Mouse (Mus musculus) hindbrain, embryonic 10.5 days (tissue): ENCODE measurements around the gene Gm8108. TPM values are rescaled to one million over a fixed set of nuclear protein-coding genes. Genes with fewer than 3 reads are reported as not detected.
"Not testable (repeated sequence)": the region's sequence is repeated elsewhere in the genome, so short reads cannot be mapped to it uniquely, and the experiment has no call there.

Source experiments
- DNase-seq: peaks from one replicate; pipeline ENCODE4 v3.0.0-alpha.2; 2017; ENCODE audit warnings: low spot score
- H3K27ac ChIP-seq: fragments of 300-500 bp; sonication (generic); 2 replicates; pipeline ENCODE4 v1.5.1; 2016; ENCODE audit warnings: mild to moderate bottlenecking, moderate library complexity
- H3K27me3 ChIP-seq: fragments of 300-500 bp; sonication (generic); 2 replicates; pipeline ENCODE4 v1.6.1; 2016; ENCODE audit warnings: mild to moderate bottlenecking; ENCODE audit not compliant: poor library complexity, insufficient read depth, severe bottlenecking
- H3K36me3 ChIP-seq: fragments of 300-500 bp; sonication (generic); 2 replicates; pipeline ENCODE4 v1.6.1; 2016; ENCODE audit warnings: mild to moderate bottlenecking, moderate library complexity
- H3K4me1 ChIP-seq: fragments of 300-500 bp; sonication (generic); replicated peaks from 2 replicates; pipeline ENCODE4 v1.6.1; 2016; ENCODE audit warnings: mild to moderate bottlenecking
- H3K4me3 ChIP-seq: fragments of 300-500 bp; sonication (generic); 2 replicates; pipeline ENCODE4 v1.5.1; 2016; ENCODE audit warnings: mild to moderate bottlenecking, moderate library complexity
- H3K9me3 ChIP-seq: fragments of 300-500 bp; sonication (generic); 2 replicates; pipeline ENCODE4 v1.6.1; 2016; ENCODE audit warnings: mild to moderate bottlenecking, moderate library complexity
- WGBS: fragments of 180-500 bp; shearing (Covaris S2); methylation state at CpG from one replicate; pipeline ENCODE4 v1.1.7; 2016; 5-methylcytosine and 5-hydroxymethylcytosine counted together
- polyA plus RNA-seq: library from polyadenylated mRNA; unstranded; fragments of >200 nt; fragmentation: Nextera tagmentation; extraction: Ambion mirVana; gene quantifications from 2 replicates; pipeline ENCODE4 v1.2.1, GENCODE M21; 2016

Gm8108 gene
- not detected in 2 replicates for polyA plus RNA-seq

GRCm38 (mm10) chr14:4110426-4110825, at the start of gene Gm8108:
Gene Gm8108, plus strand, starts transcription at chr14:4110526.
- peak within 1 kb of the TSS; percentile 49 for H3K4me3 ChIP-seq
- 3% methylated on average over 35 of the region's 37 CpGs for WGBS
- H3K27ac ChIP-seq, H3K27me3 ChIP-seq, H3K9me3 ChIP-seq, H3K4me1 ChIP-seq, H3K36me3 ChIP-seq: not testable (repeated sequence)
- DNase-seq = peak; percentile 10

GRCm38 (mm10) chr14:4083820-4084219, 26.5 kb upstream of the Gm8108 start, which contains the start of gene Gm3115:
Gene Gm3115, plus strand, starts transcription at chr14:4084120.
- WGBS = 75% methylated on average over 3 of the region's 3 CpGs
- H3K27ac ChIP-seq, H3K27me3 ChIP-seq, H3K4me1 ChIP-seq, H3K4me3 ChIP-seq, H3K9me3 ChIP-seq, DNase-seq, H3K36me3 ChIP-seq: not testable (repeated sequence)

GRCm38 (mm10) chr14:4141646-4142045, 31.3 kb downstream of the Gm8108 start:
- WGBS = 90% methylated on average over 4 of the region's 4 CpGs
- not testable (repeated sequence) for H3K4me3 ChIP-seq

GRCm38 (mm10) chr14:4164730-4165129, 54.4 kb downstream of the Gm8108 start, which contains the start of gene Gm3127:
Gene Gm3127, plus strand, starts transcription at chr14:4165030.
- not testable (repeated sequence) for DNase-seq, H3K36me3 ChIP-seq, H3K9me3 ChIP-seq, H3K4me1 ChIP-seq, H3K27ac ChIP-seq, H3K4me3 ChIP-seq, H3K27me3 ChIP-seq
- WGBS = 62% methylated on average over 1 of the region's 2 CpGs

More at GRCm38 (mm10) chr14:4141646-4142045, 31.3 kb downstream of the Gm8108 start:
- not testable (repeated sequence) for DNase-seq, H3K4me1 ChIP-seq, H3K36me3 ChIP-seq, H3K9me3 ChIP-seq, H3K27ac ChIP-seq, H3K27me3 ChIP-seq

GRCm38 (mm10) chr14:4182030-4182429, 71.7 kb downstream of the Gm8108 start:
- not testable (repeated sequence) for H3K4me1 ChIP-seq, H3K9me3 ChIP-seq, H3K27me3 ChIP-seq, DNase-seq, H3K36me3 ChIP-seq
- WGBS = 9% methylated on average over 13 of the region's 14 CpGs
- Histone ChIP-seq H3K4me3 (peak overlapping the region; percentile 49), H3K27ac (peak overlapping the region; percentile 69)

Other genes starting within 250 kb of the Gm8108 start
- not detected in 2 replicates for gene Gm2916, start 226.4 kb upstream of the Gm8108 start, polyA plus RNA-seq
- not detected in 2 replicates for gene Gm3029, start 178.8 kb upstream of the Gm8108 start, polyA plus RNA-seq
- gene Gm3095, start 147.0 kb upstream of the Gm8108 start, polyA plus RNA-seq = 0.20 TPM in 1 of 2 replicates, not detected in the other
- gene Gm3099, start 112.1 kb upstream of the Gm8108 start, polyA plus RNA-seq = not detected in 2 replicates
- gene Gm5796, start 86.6 kb upstream of the Gm8108 start, polyA plus RNA-seq = 0.31 and 0.47 TPM in 2 replicates
- gene Gm3115, start 26.4 kb upstream of the Gm8108 start, polyA plus RNA-seq = not detected in 2 replicates
- gene Gm3127, start 54.5 kb downstream of the Gm8108 start, polyA plus RNA-seq = not detected in 2 replicates
- gene Gm2974, start 72.0 kb downstream of the Gm8108 start, polyA plus RNA-seq = 0.68 and 0.98 TPM in 2 replicates
- gene Gm3138, start 139.1 kb downstream of the Gm8108 start, polyA plus RNA-seq = not detected in 2 replicates
- not detected in 2 replicates for gene Gm3149, start 206.8 kb downstream of the Gm8108 start, polyA plus RNA-seq
- gene 2610042L04Rik, start 224.2 kb downstream of the Gm8108 start, polyA plus RNA-seq = 0.40 and 0.58 TPM in 2 replicates